Mouse (Mus musculus) ES-Bruce4 (cell line): ENCODE measurements around the gene 4930578G10Rik.

Source experiments
- CTCF ChIP-seq: IDR thresholded peaks from one replicate; pipeline ENCODE4 v1.8.1; 2011; ENCODE audit warnings: low read depth, low read length
- POLR2A ChIP-seq: IDR thresholded peaks from one replicate; pipeline ENCODE4 v1.8.1; 2011; ENCODE audit warnings: low read length; ENCODE audit not compliant: insufficient read depth

DNA sequence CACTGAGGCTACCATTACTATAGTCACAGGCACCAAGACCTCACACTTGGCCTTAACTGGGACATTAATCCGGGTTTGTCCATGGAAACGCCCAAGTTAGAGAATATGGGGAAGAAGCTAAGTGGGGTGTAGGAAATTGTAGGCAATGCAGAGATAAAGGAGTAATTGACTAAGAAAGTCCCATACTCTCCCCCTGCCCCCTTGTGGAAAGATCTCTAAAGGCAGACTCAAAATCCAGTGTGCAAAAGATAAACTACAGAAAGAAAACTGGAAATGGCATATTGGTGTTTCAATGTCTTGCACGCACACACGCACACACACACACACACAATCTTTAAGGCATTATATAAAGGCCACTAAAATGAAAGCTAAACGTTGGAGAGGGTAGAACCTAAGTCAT is 135.4 kb downstream of the 4930578G10Rik start:
- TF ChIP-seq CTCF (no peak), POLR2A (no peak)
